Mouse (Mus musculus) kidney, postnatal 0 days (tissue): ENCODE data around the gene Bcl7c. TPM values are rescaled to one million over a fixed set of nuclear protein-coding genes. Genes with fewer than 3 reads are reported as not detected.
A peak's percentile ranks its signal among the peaks of the same experiment; 100 is the strongest.

Experiments used
- ATAC-seq: fragments of 200-750 bp; cut with Nextera tagmentation; replicated peaks from 2 replicates; pipeline ENCODE4 v1.8.0; 2017; ENCODE audit warnings: low read depth, moderate number of reproducible peaks, moderate TSS enrichment, moderate library complexity; ENCODE audit not compliant: low FRiP score
- DNase-seq: peaks from one replicate; pipeline ENCODE4 v3.0.0-alpha.2; 2016; ENCODE audit warnings: low spot score
- H3K27ac ChIP-seq: fragments of 300-500 bp; sonication (generic); 2 replicates; pipeline ENCODE4 v1.5.1; 2014; ENCODE audit warnings: mild to moderate bottlenecking
- H3K27me3 ChIP-seq: fragments of 300-500 bp; sonication (generic); 2 replicates; pipeline ENCODE4 v1.6.1; 2014; ENCODE audit warnings: low read length, mixed read lengths; ENCODE audit not compliant: insufficient read depth
- H3K36me3 ChIP-seq: fragments of 300-500 bp; sonication (generic); 2 replicates; pipeline ENCODE4 v1.6.1; 2014; ENCODE audit warnings: low read length, mixed read lengths; ENCODE audit not compliant: insufficient read depth
- H3K4me1 ChIP-seq: fragments of 300-500 bp; sonication (generic); replicated peaks from 2 replicates; pipeline ENCODE4 v1.6.1; 2014; ENCODE audit warnings: antibody characterized with exemption, low read length, mixed read lengths; ENCODE audit not compliant: insufficient read depth
- H3K4me2 ChIP-seq: fragments of 300-500 bp; sonication (generic); 2 replicates; pipeline ENCODE4 v1.6.1; 2014; ENCODE audit warnings: mild to moderate bottlenecking, low read length, moderate library complexity, mixed read lengths
- H3K4me3 ChIP-seq: fragments of 300-500 bp; sonication (generic); replicated peaks from 2 replicates; pipeline ENCODE4 v1.5.1; 2014; ENCODE audit warnings: low read depth, low read length
- H3K9ac ChIP-seq: fragments of 300-500 bp; sonication (generic); 2 replicates; pipeline ENCODE4 v1.6.1; 2014; ENCODE audit warnings: low read depth, low read length
- H3K9me3 ChIP-seq: fragments of 300-500 bp; sonication (generic); replicated peaks from 2 replicates; pipeline ENCODE4 v1.6.1; 2016; ENCODE audit warnings: low read length, inconsistent platforms, mixed read lengths
- CTCF ChIP-seq: IDR thresholded peaks from 2 replicates; pipeline ENCODE4 v1.5.1; 2016; ENCODE audit warnings: antibody characterized with exemption, low read depth, mild to moderate bottlenecking, moderate library complexity
- WGBS: fragments of 180-500 bp; shearing (Covaris S2); extraction: QIAGEN DNeasy Blood & Tissue Kit; methylation state at CpG from one replicate; pipeline ENCODE4 v1.1.7; 2014; 5-methylcytosine and 5-hydroxymethylcytosine counted together
- polyA plus RNA-seq: library from polyadenylated mRNA; unstranded; fragments of >200 nt; fragmentation: Nextera tagmentation; extraction: Ambion mirVana; gene quantifications from 2 replicates; pipeline ENCODE4 v1.2.1, GENCODE M21; 2015

Gene Bcl7c
- polyA plus RNA-seq, 1 experiment from 2014 or later: 70.9 TPM

DNA sequence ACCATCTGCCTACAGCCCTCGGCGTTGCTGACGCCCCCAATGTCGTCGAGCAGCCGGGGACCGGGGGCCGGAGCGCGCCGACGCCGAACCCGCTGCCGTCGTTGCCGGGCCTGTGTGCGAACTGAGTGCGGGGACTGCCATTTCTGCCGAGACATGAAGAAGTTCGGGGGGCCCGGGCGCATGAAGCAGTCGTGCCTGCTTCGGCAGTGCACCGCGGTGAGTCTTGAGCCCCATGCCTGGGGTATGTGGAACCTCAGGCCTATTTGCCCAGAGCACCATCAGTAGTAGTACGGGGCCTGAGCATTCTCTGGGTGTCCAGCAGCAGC, 39.5 kb upstream of the Bcl7c start:
- no peak for ATAC-seq
- peaks cover 37% of the 10 kb centered on the region for H3K36me3 ChIP-seq
- no peak overlapping the region for H3K9ac ChIP-seq
- H3K4me2 ChIP-seq: no peak overlapping the region
- WGBS: 85% methylated on average over 28 of the region's 28 CpGs
- H3K27me3 ChIP-seq: no peaks in the 10 kb centered on the region
- no peak overlapping the region for H3K4me3 ChIP-seq
- no peak for DNase-seq
- TF ChIP-seq CTCF: no peak
- H3K4me1 ChIP-seq: peaks cover 5% of the 10 kb centered on the region; the same call in 1 of the 2 replicates
- no peak overlapping the region for H3K27ac ChIP-seq
- H3K9me3 ChIP-seq: no peaks in the 10 kb centered on the region

- no peaks in the 10 kb centered on the region for H3K27me3 ChIP-seq
- peak; percentile 2 for DNase-seq
- H3K4me1 ChIP-seq: peaks cover 5% of the 10 kb centered on the region; the same call in 1 of the 2 replicates
- H3K9me3 ChIP-seq: no peaks in the 10 kb centered on the region
- H3K9ac ChIP-seq: peak overlapping the region; percentile 82
- no peak for ATAC-seq
- no peak for TF ChIP-seq CTCF
- WGBS: 35% methylated on average over 6 of the region's 6 CpGs
- peak overlapping the region; percentile 86 for H3K4me3 ChIP-seq
- peak overlapping the region; percentile 97 for H3K4me2 ChIP-seq
- peaks cover 33% of the 10 kb centered on the region for H3K36me3 ChIP-seq
- peak overlapping the region; percentile 81; the same call in 1 of the 2 replicates for H3K27ac ChIP-seq
These were observed 39.0 kb upstream of the Bcl7c start for GRCm38 (mm10) chr7:127747559-127748234.

DNA sequence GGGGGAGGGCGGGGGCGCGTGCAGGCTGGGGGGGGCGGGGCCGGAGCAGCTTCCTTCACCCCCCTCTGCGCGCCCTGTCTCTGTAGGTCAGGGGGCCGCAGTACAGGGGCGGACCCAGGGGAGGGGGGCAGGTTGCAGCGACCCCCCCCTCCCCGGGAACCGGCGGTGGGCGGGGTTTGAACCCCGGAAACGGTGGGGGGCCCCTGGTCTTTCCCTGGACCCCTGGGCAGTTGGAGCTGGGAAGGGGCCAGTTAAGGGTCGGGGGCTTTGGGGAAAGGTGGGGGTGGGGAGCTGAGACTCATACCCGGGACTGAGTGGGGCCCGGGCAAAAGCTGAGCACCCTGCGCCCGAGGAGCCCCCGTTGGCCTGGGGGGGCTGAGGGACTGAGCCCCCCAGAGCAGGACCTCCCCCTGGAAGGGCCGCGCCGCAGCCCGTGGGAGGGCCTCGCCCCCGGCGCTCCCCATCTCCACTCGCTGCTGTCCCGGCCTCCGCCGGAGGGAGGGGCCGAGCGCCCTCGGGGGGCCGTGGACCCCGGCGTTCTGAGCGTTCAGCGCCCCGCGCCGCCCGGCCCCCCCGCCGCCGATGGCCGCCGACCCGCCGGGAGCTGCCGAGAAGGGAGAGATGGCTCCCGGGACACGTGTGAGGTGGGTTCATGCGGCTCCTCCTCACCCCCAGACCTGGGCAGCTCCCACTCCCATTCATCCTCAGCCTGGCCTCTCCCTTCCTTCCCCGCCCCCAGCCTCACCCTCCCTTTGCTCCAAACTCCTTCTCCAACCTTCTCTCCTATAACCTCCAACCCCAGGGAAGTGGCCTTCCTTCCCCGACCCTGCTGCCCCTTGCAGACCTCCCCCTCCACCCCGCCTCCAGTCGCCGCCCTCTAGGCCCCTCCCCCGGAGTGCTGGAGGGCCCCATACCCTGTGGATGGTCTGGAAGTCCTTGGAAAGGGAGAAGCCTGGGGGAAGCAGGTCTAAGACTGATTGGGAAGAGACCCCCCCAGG, 38.1 kb upstream of the Bcl7c start:
- peak overlapping the region; percentile 81 for H3K27ac ChIP-seq
- H3K36me3 ChIP-seq: peaks cover 24% of the 10 kb centered on the region
- peak overlapping the region; percentile 97 for H3K4me2 ChIP-seq
- H3K27me3 ChIP-seq: no peaks in the 10 kb centered on the region
- peaks cover 5% of the 10 kb centered on the region; the same call in 1 of the 2 replicates for H3K4me1 ChIP-seq
- H3K4me3 ChIP-seq: peak overlapping the region; percentile 86
- WGBS: 1% methylated on average over 40 of the region's 62 CpGs
- DNase-seq (peak; percentile 55), ATAC-seq (peak; percentile 8; the same call in 1 of the 2 replicates)
- no peaks in the 10 kb centered on the region for H3K9me3 ChIP-seq
- peak overlapping the region; percentile 82 for H3K9ac ChIP-seq
- no peak for TF ChIP-seq CTCF

DNA sequence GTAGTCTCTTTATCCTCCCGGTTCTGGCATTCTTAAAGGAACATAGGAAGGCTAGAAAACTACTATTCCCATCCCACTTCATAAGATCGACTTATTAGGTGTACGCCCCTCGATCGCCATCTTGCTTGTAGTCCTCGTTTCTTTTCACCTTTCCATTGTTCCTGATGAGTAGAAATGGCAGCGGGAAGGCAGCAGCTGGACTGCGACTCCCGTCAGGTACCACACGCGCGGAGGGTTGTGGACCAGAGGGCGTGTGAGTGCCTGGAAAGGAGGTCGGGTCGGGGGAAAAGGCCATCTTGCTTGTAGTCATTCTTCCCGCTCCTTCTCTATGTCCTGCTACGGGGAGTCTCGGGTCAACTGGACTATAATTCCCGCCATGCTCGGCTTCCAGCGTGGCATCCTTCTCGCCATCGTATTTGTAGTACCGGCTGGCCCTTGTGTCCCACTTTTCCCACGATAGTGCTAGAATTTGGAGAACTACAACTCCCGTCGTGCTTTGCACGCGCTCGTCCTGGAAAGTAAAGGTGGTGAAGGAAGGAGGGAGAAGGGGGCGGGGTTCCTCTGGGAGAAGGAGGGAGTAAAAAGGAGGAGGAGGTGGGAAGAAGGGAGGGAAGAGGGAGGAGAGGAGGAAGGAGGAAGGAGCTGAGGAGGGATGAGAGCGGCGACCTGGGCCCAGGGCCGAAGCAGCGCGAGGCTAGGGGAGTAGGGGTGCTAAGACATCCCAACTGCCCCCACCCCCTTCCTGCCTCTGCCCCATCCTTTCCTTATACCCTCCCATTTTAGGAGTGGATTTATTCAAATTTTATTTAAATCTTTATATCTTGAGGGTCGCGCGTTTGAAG, 37.1 kb upstream of the Bcl7c start:
- Histone ChIP-seq H3K4me2 (peak overlapping the region; percentile 97), H3K9ac (peak overlapping the region; percentile 82), H3K9me3 (no peaks in the 10 kb centered on the region), H3K36me3 (peaks cover 15% of the 10 kb centered on the region; the same call in 1 of the 2 replicates), H3K27ac (peak overlapping the region; percentile 81), H3K27me3 (no peaks in the 10 kb centered on the region), H3K4me1 (peaks cover 5% of the 10 kb centered on the region; the same call in 1 of the 2 replicates), H3K4me3 (peak overlapping the region; percentile 86)
- no peak for TF ChIP-seq CTCF
- ATAC-seq: peak; percentile 90
- DNase-seq: peak; percentile 100
- WGBS: under 1% methylated on average over 38 of the region's 39 CpGs

DNA sequence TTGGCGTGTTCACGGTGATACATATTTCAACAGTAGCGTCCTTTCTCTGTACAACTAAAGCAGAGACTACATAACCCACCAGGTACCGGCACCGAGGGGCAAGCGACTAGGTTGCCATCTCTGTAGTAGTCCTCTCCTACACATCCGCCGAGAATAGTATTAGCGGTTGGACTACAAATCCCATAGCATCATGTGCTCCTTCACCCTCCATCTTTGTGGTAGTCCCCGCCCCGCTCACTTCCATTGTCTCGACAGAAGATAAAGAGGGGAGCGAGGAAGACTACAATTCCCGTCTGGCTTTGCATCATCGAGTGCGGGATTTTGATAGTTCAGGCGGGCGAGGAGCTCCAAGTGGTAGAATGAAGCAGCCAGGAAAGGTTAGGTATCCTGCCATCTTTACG, 36.5 kb upstream of the Bcl7c start:
- DNase-seq: no peak
- H3K9me3 ChIP-seq: no peaks in the 10 kb centered on the region
- peak overlapping the region; percentile 74 for H3K27ac ChIP-seq
- peaks cover 9% of the 10 kb centered on the region; the same call in 1 of the 2 replicates for H3K36me3 ChIP-seq
- H3K4me3 ChIP-seq: peak overlapping the region; percentile 86
- TF ChIP-seq CTCF: no peak
- H3K9ac ChIP-seq: peak overlapping the region; percentile 53
- peaks cover 5% of the 10 kb centered on the region; the same call in 1 of the 2 replicates for H3K4me1 ChIP-seq
- peak; percentile 78 for ATAC-seq
- H3K4me2 ChIP-seq: peak overlapping the region; percentile 97
- WGBS: 0% methylated on average over 19 of the region's 19 CpGs
- H3K27me3 ChIP-seq: no peaks in the 10 kb centered on the region
